Mouse (Mus musculus) lung, adult 18-20 months (tissue): ENCODE results near the gene Armc9.

Source experiments
- DNase-seq, 2 experiments: peaks; one replicate each; pipeline ENCODE4 v3.0.0; 2022; ENCODE audit warnings: mixed read lengths in 2 of 2

Armc9 gene

DNA sequence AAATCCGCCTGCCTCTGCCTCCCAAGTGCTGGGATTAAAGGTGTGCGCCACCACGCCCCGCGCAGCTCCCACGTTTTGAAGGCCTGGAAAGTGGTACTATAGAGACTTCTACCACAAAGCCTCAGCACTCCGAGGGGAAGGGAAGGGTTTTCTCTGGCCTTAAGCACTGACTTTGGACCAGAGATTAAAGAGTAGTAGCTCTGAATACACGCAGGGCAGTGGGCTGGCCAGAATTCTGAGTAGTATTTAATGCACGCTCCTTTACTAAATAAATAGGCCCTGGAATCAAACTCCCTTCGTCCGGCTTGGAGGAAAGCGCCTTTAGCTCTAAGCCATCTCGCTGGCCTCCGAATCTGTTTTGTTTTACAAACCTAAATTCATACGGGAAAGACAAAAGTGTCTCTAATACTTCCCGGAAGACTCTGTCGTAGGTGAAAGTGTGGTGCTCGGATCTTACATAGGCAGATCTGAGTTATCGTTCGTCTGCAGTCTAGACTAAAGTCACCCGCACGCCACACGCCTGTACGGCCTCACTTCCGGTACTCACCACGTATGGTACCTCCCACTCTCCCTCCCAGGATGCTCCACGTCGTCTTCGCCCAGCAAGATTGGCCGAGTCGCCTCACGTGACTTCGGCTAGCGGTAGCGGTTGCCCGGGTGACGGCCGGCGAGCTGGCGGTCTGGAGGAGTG, at the start of gene Armc9:
Armc9 (plus strand) TSS at position 648 of the 691 bp plus-strand sequence.
- peak; percentile 96 to 97 for DNase-seq

DNA sequence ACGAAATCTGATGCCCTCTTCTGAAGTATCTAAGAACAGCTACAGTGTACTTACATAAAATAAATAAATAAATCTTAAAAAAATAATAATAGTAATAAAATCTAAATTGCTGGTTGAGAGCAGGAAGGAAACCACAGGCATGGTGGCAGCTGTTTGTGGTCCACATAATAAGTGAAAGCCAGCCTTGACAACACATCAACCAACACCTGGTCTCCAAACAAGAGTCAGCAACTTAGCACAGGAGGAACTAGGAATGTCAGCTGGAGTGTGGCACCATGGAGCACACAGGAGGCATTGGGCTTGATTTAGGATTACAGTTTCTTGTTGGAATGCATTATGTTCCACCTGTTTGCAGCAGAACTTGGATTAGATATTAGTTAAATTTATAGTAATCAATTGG, 49.5 kb upstream of the Armc9 start:
- DNase-seq, result no peak

DNA sequence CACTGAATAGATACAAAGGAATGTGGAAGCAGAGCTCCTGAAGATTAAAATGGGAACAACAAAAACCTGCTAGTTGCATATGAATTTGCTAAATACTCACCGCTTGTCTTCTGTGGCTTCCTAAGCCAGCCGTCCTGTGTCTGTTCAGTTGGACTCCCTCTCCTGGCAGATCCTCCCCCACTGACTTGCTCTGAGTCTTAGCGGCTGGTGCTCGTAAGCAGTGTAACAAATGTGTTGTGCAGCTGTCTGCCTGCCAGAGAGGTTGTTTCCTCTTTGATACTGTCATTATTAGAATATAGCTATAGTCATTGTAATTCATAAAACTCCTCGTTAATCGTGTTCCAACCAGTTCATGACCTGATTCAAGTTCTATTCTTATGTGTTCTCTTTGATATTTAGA, 42.8 kb upstream of the Armc9 start, which contains the start of gene Htr2b:
Htr2b (minus strand) TSS at position 192 of the 400 bp plus-strand sequence.
- DNase-seq, result peak; percentile 32 to 36

DNA sequence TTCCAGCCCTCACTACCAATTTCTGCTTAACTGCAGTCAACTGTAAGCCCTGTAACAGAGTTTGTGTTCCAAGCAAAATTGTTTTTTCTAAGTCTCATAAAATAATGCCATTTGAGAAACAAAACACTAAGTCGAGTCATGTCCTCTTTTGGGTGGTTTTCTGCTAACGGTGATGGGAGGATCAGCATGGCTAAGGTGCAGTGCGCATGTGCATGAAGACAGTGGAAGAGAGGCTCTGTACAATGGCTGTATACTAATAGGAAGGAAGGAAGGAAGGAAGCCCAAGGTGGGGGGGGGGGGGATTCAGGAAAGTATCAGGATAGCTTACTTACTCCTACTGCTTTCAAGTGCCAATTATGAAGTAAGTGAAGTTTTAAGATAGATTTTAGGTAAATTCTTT, 40.4 kb upstream of the Armc9 start:
- DNase-seq, result peak in 1 of 2 experiments; percentile 9

DNA sequence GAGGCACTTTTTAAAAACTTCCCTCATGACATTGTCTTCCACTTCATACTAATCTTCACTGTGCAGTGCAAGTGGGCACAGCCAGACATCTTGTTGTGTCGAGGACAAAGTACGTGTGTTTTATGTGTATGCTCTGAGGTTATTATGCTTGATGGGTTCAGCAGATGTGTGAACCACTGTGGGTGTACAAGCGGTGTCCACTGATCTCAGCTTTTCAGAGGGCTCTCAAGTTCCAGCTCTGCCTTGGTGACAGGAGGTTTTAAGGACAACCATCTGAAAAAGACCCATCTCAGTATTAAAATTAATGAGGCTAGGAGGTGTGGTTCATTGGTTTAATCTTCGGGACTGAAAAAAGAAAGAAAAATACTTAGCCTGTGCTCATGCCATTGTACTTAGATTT, 35.0 kb upstream of the Armc9 start:
- no peak for DNase-seq

DNA sequence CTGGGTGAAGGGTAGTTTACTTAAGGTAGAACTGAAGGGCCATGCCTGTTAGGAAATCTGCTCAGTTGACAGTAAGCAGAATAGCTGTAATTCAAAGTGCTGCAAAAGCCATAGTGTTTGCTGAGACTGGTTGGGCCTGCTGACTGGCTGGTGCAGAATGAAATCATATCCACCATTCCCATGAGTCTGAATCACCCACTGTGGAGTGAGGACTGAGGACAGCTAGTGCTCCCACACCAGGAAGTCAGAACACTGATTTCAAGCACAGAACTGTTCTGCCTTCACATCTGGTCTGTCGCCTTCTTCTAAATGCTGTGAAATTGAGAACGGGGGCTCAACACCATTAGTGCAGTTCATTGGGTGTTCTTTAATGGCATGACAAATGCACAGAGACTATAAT, 28.5 kb upstream of the Armc9 start:
- no peak for DNase-seq

DNA sequence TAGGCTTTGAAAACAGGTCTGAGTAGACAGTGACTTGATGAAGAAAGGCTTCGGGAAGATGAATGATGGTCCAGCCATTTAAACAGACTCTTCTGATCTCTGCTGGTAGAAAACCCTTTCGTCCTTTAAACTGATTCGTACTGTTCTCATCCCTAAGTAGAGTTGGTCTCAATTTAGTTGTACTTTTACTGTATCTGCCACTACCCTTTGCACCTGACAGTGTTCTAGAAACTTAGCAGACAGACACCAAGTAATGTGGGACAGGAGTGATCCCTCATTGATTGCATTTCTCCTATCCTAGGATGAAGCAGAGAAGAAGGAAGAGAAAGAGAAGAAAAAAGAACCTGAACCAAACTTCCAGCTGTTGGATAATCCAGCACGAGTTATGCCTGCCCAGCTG, 21.2 kb upstream of the Armc9 start, which contains the start of gene Gm21972:
Gm21972 (plus strand) TSS at position 301 of the 400 bp plus-strand sequence.
- no peak for DNase-seq

DNA sequence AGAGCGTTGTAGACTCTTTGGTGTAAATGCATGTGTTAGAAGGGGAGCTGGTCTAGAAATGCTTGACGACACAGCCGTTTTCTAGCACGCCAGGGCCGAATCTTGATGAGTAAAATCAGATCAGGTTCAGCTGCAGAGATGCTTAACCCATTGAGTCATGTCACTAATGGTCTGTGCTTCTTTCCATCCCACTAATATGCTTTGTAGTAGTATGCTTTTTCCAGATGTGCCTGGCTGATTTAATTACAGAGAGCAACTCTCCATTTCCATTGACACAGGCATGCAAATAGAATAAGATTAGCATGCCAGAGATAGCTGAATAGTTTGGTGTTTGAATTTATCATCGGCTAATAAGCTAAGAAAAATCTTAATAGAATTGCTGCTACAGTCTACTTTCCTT, 19.3 kb upstream of the Armc9 start:
- DNase-seq, result no peak

DNA sequence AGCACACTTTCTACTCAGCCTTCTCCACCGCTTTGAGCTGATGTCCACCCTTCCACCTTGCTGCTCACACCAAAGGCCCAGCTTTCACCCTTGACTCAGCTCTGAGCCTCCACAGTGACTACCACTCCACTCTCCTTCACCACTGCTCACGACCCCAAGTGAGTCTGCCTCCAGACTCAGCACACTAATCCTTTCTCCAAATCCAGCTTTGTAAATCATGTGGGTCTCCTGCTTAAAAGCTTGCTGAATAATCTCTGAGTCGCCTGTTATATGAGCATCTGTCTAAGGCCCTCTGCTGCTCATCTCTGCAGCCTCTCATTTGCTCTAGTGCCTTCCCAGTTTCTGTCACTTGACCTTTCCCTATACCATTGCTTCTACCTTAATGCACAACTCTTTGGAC, 13.5 kb upstream of the Armc9 start:
- DNase-seq, result no peak

DNA sequence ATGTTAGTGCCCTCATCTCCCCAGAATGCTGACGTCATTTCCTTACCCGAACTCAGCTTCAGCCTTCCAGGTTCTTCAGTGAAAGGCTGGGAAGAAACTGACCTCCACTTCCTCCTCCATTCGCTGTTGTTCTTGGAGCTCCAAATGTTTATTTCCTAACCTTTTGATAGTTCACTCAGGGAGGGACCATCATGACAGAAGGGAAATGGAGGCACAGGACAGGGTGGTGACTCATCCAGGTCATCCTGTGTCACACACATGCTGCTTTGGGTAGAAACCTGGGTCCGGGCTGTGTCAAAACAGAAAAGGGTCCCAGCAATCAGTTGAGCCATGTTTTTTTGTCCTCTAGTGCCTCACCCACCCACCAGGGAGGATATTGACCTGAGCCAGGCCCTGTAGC, 11.4 kb upstream of the Armc9 start:
- peak in 1 of 2 experiments; percentile 16 for DNase-seq

DNA sequence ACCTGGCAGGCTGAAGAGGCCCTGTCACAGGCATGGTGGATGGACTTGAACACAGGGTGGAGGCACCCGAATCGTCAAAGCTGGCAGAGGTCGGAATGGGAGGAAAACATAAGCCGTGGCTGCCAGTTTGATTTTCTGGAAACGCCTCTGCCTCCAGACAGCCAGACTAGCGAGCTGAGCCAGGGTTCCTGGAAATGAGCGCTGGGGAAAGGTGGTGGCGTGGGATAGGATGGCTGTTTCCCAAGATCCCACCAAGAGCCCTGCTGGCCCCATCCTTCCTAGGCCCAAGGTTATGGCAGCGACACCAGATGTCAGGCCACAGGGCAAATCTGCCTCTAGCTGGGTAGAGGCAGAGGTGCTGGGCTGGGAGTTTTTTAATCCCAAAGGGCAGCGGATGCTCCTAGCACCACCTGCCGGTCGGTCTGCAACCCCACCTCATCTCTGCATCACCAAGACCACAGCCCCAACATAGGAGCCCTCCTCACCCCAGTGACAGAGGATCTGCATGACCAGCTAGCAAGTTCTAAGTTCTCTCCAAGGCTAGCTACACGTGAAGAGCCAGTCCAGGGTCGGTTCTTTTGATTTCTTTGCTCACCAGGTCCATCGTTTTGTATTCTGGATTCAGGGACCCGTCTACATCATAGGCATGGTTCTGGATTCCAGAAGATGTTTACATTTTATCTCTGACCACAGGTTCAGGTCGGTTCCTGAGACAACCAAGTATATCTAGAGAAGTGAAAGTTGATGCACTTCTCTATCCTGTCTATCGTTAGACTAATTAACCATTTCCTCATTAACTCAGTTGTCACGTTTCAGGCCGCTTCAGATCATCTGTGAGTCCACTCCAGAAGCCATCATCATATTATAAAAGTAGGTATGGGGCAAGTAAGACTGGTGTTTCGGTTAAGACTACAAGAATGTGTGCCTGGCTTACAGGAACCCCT, 10.3 kb upstream of the Armc9 start:
- peak; percentile 7 to 10 for DNase-seq

DNA sequence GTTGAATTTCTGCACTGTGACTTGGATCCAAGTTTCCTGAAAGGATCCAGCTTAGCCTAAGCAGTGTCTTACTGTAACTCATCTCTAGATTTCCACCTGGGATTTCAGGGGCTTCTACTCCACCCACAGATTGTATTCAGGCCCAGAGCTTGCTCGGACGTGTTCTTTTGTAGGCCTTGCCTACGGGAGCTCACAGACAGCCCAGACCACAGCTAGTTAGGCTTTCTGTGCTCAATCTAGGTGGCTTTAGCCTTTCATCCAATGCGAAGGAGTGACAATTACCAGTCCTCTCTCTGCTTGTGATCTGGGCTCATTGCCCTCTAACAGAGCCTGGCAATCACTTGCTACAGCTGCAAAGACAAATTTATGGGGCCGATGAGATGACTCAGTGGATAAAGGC, 8.3 kb upstream of the Armc9 start:
- no peak for DNase-seq

DNA sequence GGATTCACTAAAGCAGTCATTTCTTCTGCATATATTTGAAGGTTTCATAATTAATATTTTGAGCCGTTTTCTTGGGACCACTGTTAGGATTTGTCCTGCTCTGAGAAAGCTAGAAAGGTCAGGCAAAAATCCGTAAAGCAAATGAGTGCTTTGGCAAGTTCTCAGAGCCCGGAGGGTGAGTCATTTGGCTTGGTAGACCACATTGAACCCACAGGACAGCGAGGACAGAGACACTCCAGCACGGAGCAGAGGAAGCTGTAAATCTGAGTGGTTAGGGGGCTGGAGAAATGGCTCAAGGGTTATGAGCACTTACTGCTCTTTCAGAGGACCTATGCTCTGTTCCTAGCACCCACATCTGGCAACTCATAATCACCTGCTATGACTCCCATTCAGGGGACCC, 7.0 kb upstream of the Armc9 start:
- no peak for DNase-seq

DNA sequence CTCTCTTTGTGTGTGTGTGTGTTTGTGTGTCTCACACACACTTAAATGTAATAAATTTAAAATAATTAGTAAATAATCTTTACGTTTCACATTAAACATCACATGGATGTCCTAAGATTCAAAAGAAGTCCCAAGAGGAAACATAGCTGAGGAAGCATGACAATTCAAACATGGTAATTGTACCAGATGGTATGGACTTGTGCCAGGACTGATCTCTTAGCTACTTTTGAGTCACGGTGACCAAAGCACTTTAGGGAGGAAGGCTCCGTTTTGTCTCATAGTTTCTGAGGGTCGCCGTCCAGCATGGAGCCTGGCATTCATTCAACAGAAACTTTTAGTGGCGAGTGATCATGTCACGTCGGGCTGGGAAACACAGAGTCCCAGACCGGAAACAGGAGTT, 6.4 kb upstream of the Armc9 start:
- no peak for DNase-seq

DNA sequence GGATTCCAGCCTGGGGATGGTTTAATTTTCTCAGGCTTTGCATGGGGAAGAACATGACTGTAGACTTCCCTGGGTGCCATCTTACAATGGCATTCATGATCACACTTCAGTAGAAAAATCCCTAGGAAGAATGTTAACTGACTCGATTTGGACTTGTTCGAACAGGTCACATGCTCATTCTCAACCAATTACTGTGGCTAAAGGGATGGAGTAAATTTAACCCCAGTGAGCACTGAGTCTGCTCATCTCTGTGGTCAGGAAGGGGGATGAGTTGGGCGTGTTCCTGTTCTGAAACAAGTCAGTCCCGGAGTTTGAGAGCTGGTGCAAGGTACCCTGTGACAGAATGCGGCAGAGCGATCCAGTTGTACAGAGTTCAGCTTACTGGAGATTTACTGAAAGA, 3.7 kb upstream of the Armc9 start:
- DNase-seq, result no peak

DNA sequence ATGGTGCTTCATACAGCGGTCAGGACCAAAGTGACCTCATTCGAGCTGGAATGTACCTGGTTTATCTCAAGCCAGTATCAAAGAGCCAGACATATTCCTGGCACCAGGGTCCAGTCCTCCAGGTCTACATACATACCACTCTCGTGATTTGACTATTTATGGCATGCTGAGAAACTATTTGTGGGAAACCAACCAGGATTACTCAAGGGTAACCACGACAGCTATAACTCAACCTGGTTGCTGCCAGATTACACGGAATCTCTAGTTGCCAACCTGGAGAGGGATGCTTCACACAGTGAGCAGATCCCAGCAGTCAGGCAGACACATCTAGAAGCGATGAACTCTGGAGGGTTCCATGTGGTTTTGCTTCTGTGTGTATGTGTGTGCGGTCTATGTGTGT, 3.2 kb upstream of the Armc9 start:
- DNase-seq, result no peak

DNA sequence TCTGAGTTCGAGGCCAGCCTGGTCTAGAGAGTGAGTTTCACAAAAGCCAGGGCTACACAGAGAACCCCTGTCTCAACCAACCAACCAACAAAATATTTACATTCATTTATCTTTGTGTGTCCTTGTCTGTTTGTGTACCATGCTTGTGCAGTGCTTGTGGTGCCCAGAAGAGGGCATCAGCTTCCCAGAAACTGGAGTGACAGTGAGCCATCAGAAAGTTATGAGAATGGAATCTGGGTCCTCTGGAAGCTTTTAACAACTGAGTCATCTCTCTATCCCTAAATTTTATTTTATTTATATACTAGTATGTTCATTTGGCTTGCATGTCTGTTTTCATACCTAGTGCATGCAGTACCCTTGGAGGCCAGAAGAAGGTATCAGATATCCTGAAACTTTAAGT, 2.0 kb upstream of the Armc9 start:
- no peak for DNase-seq

DNA sequence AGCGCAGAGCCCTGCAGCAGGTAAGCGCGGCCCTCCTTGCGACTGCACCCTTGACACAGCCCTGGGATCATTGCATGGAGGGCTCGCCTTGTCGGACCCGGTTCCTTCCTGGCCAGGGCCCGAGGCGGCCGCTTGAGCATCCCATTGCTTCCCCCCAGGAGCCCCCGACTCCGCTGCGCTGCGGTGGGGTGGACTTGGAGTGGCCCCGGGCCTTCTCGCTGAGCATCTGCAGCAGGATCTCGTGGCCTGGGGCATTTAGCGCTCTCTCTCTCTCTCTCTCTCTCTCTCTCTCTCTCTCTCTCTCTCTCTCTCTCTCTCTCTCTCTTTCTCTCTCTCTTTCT, 214 bp downstream of the Armc9 start:
- no peak for DNase-seq

DNA sequence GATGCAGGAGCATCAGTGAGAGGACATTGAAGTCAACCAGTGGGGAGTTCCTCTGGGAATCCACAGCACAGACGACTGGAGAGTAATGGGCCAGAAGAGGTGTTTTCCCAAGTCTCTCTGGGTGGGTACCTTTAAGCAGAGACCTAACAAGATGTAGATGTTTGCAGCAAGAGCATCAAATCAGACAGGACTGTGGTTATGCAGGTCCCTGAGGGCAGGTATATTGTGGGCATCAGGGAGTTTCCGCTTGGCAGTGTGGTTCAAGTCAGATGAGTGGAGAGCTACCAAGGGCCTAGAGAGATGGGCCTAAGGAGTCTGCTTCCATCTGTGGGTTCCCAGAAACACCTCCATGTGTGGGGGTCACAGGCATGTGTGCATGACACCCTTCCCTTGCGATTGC, 1.5 kb downstream of the Armc9 start:
- DNase-seq, result no peak

DNA sequence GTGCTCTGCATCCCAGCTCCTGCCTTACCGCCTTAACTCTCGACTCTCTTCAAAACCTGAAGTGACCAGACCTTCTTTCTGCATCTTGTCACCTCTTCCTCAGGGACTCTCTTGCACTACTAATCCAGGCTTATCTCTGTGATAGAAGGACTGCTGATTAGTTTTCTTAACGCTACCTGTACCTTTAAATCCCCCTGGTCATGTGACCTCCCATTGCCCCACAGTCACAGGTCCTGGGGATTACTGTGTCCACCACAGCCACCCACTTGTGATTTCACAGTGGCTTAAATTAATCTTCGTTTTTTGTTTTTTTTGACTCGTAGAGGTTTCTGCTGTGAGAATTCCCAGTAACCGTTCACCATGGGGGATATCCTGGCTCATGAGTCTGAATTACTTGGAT, 2.0 kb downstream of the Armc9 start:
- no peak for DNase-seq

DNA sequence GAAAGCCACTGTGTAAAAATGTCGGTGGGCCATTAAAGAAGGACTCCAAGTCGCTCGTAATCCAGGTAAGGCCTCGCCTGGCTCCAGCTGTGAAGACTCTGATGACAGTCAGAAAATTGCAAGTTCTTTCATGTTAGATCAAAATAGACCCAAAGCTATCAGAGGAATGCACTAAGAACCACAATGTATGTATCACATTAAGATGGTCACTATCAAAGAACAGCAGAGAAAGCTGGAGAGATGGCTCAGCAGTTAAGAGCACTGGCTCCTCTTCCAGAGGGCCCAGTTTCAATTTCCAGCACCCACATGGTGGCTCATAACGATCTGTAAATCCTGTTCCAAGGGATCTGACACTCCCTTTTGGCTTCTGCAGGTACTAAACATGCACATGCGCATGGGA, 5.5 kb downstream of the Armc9 start:
- DNase-seq, result no peak

DNA sequence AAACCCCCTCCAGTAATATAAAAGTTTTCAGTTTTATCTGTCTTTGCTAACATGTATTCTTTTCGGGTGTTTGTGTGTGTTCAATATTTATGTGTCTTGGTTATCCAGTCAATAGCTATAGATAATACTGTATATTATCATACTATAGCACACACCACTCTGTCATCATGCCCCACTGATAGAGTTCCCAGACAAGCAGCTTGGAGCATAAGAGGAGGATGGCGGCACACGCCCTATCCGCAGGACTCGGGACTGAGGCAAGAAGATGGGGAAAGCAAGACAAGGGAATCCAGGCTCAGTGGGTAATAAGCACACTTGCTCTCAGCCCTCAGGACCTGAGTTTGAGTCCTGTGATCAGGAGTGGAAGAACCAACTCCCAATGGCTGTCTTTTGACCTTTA, 5.9 kb downstream of the Armc9 start:
- no peak for DNase-seq

DNA sequence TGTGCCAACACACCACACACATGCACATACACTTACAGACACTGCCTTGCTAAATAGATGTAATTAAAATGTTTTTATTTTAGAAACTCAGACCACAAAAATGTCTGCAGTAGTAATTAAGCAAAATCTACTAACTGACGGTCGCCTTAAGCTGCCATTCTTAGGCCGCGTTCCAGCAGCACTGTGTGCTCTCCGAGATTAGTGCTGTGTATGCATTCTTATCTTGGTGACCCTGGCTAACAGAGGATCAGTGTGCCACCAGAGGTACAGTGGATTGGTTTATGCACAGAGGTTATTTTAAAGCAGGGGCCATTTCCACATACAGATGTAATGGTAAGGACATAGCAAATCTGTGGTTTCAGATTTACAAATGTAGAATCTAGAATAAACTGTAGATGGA, 6.5 kb downstream of the Armc9 start:
- DNase-seq, result no peak

DNA sequence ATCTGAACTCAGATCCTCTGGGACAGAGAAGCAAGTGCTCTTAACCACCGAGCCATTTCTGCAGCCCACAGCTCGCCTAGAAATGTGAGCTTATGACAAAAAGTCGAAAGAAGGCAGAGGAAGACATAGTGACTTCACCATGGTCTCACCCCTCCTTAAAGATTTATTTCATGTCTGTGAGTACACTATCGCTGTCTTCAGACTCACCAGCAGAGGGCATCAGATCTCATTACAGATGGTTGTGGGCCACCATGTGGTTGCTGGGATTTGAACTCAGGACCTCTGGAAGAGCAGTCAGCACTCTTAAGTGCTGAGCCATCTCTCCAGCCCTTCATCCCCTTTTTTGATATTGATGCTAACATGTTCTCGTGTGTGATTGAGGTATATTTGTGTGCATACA, 20.0 kb downstream of the Armc9 start:
- DNase-seq, result no peak
